Mouse (Mus musculus): ENCODE data around the gene Psg21. TPM values are rescaled to one million over a fixed set of nuclear protein-coding genes. Genes with fewer than 3 reads are reported as not detected.
"Not testable (repeated sequence)": the region's sequence is repeated elsewhere in the genome, so short reads cannot be mapped to it uniquely, and the experiment has no call there.

Psg21 gene
- not detected in 2 replicates for polyA plus RNA-seq (2015; fragmentation: Nextera tagmentation; extraction: Ambion mirVana)

DNA sequence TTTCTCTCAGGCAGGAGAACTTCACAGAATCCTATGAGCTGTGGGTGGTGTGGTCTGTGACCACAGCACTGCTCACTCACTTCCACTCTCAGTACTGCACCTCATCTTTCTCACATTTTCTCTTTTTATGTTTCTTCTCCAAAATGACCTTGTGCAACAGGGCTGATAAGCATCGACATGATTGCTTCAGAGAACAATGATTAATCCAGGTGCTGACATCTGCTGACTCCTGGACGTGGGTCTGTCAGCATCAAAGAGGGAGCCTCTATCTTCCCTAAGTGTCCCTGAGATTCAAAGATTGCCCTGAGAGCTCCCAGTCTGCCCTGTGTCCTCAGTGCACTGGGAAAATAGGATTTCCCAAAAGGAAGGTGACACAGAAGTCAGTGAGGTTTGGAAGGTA, at the start of gene Psg21:
TSS of gene Psg21 (minus strand) at position 101 of the 400 bp plus-strand sequence.
- 55% methylated on average over 2 of the region's 2 CpGs for WGBS
- H3K27ac ChIP-seq (replicated peaks); H3K9ac ChIP-seq (replicated peaks); H3K36me3 ChIP-seq; ATAC-seq (replicated peaks); H3K4me3 ChIP-seq; H3K4me1 ChIP-seq; H3K4me2 ChIP-seq (replicated peaks); H3K27me3 ChIP-seq; H3K9me3 ChIP-seq: not testable (repeated sequence)

DNA sequence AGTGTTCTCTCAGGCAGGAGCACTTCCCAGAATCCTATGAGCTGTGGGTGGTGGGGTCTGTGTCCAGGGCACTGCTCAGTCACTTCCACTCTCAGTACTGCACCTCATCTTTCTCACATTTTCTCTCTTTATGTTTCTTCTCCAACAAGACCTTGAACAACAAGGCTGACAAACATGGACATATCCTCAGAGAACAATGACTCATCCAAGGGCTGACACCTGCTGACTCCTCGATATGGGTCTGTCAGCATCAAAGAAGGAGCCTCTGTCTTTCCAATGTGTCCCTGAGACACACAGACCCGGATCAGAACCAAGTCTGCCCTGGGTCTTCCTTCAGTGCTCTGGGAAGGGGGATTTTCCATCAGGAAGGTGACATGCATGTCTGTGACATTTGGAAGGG, 29.6 kb upstream of the Psg21 start, which contains the start of gene Psg20:
TSS of gene Psg20 (minus strand) at position 101 of the 400 bp plus-strand sequence.
- WGBS, result 73% methylated on average over 2 of the region's 2 CpGs

DNA sequence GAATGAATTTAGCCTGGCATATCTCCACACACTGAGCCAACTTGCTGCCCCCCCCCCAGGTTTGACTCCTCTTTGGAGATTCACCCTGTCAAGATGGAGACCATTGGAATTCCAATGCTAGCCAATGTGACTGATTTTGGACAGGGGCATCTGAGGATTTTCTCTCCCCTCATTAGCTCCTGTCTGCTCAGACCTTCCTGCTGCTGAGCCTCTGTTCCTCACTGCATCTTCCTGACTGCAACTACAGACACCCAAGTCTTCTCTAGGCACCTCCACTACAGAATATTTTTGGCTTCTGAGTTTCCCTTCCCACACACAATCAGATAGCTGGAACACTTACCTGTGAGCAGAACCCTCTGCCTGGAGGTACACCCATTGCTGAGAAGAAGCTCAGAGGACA, 29.1 kb upstream of the Psg21 start:
- Histone ChIP-seq H3K4me3 (no peak overlapping the region), H3K4me2 (replicated peaks) (no peak overlapping the region), H3K27me3 (no peaks in the 10 kb centered on the region), H3K9me3 (no peaks in the 10 kb centered on the region), H3K36me3 (no peaks in the 10 kb centered on the region), H3K27ac (replicated peaks) (no peak overlapping the region), H3K9ac (replicated peaks) (no peak overlapping the region), H3K4me1 (no peaks in the 10 kb centered on the region)
- ATAC-seq (replicated peaks), result no peak

More for the DNA sequence above, 29.6 kb upstream of the Psg21 start, which contains the start of gene Psg20:
- no peak within 1 kb of the TSS for H3K4me3 ChIP-seq
- H3K9me3 ChIP-seq, result no peaks in the 10 kb centered on the region
- no peaks in the 10 kb centered on the region for H3K27me3 ChIP-seq
- H3K4me2 ChIP-seq (replicated peaks), result no peak within 1 kb of the TSS
- H3K9ac ChIP-seq (replicated peaks), result no peak within 1 kb of the TSS
- no peak within 1 kb of the TSS for H3K27ac ChIP-seq (replicated peaks)
- H3K4me1 ChIP-seq, result no peaks in the 10 kb centered on the region
- ATAC-seq (replicated peaks), result no peak
- no peaks in the 10 kb centered on the region for H3K36me3 ChIP-seq

DNA sequence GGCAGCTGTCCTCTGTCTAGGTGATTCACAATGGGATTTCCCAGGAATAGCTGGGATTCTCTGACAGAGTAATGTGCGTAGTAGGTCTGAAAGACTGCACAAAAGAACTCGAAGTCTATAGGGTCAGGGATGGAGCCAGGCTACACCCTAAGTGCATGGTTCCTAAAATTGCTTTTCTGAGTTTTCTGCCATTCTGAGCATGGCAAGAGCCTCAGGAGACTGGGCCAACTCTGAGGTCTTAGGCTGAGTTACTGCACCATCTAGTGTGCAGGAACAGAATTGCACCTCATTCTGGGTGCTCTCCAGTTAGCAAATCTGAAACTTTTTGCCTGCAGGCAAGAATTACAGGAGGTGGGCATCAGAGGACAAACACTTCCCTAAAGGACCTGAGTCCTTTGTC, 23.2 kb upstream of the Psg21 start:
- H3K9ac ChIP-seq (replicated peaks), result no peak overlapping the region
- H3K9me3 ChIP-seq, result no peaks in the 10 kb centered on the region
- no peak overlapping the region for H3K27ac ChIP-seq (replicated peaks)
- no peaks in the 10 kb centered on the region for H3K27me3 ChIP-seq
- no peaks in the 10 kb centered on the region for H3K36me3 ChIP-seq
- 0 out of 2 replicates have a peak, but pooled peaks have one; percentile 8 for ATAC-seq (replicated peaks)
- WGBS, result 30% methylated on average over 2 of the region's 2 CpGs
- H3K4me3 ChIP-seq, result no peak overlapping the region
- H3K4me2 ChIP-seq (replicated peaks), result no peak overlapping the region
- no peaks in the 10 kb centered on the region for H3K4me1 ChIP-seq

DNA sequence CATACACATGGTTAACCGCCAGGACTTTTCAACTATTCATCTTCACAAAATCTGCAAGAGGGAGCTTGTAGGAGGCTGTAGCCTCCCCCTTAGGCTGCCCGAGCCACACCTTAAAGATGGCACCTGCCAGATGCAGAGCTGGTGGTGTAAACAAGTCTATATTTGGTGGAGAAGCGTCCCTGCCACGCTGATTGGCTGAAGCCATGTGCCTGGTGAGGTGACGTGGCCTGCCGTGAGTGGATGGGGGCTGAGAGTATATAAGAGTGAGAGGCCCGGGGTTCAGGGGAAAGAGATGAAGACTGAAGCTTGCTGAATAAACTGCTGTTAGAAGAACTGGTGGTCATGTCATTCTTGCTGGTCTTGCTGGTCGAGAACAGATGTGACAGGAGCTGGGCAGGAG, 29.6 kb downstream of the Psg21 start:
- WGBS, result 84% methylated on average over 8 of the region's 8 CpGs
- not testable (repeated sequence) for H3K4me2 ChIP-seq (replicated peaks); H3K27ac ChIP-seq (replicated peaks); H3K4me3 ChIP-seq; H3K9ac ChIP-seq (replicated peaks); H3K27me3 ChIP-seq; H3K4me1 ChIP-seq; ATAC-seq (replicated peaks); H3K36me3 ChIP-seq; H3K9me3 ChIP-seq

DNA sequence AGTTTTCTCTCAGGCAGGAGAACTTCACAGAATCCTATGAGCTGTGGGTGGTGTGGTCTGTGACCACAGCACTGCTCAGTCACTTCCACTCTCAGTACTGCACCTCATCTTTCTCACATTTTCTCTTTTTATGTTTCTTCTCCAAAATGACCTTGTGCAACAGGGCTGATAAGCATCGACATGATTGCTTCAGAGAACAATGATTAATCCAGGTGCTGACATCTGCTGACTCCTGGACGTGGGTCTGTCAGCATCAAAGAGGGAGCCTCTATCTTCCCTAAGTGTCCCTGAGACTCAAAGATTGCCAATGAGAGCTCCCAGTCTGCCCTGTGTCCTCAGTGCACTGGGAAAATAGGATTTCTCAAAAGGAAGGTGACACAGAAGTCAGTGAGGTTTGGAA, 40.1 kb downstream of the Psg21 start, which contains the start of gene Psg23:
TSS of gene Psg23 (minus strand) at position 101 of the 400 bp plus-strand sequence.
- not testable (repeated sequence) for H3K27ac ChIP-seq (replicated peaks); H3K4me3 ChIP-seq; H3K9ac ChIP-seq (replicated peaks); H3K4me2 ChIP-seq (replicated peaks); H3K36me3 ChIP-seq; H3K27me3 ChIP-seq; ATAC-seq (replicated peaks); H3K9me3 ChIP-seq; H3K4me1 ChIP-seq
- WGBS, result 76% methylated on average over 2 of the region's 2 CpGs

Other genes with a start within 250 kb of the Psg21 start
- not detected in 2 replicates for gene Psg28, start 224.7 kb downstream of the Psg21 start, polyA plus RNA-seq (2015; fragmentation: Nextera tagmentation; extraction: Ambion mirVana)
- not detected in 2 replicates for gene Psg26, start 172.5 kb downstream of the Psg21 start, polyA plus RNA-seq (2015; fragmentation: Nextera tagmentation; extraction: Ambion mirVana)
- gene Psg25, start 124.5 kb downstream of the Psg21 start, polyA plus RNA-seq (2015; fragmentation: Nextera tagmentation; extraction: Ambion mirVana), result not detected in 2 replicates
- gene Psg27, start 89.4 kb downstream of the Psg21 start, polyA plus RNA-seq (2015; fragmentation: Nextera tagmentation; extraction: Ambion mirVana), result not detected in 2 replicates
- gene Psg23, start 40.2 kb downstream of the Psg21 start, polyA plus RNA-seq (2015; fragmentation: Nextera tagmentation; extraction: Ambion mirVana), result not detected in 2 replicates
- not detected in 2 replicates for gene Psg20, start 29.5 kb upstream of the Psg21 start, polyA plus RNA-seq (2015; fragmentation: Nextera tagmentation; extraction: Ambion mirVana)
- gene Psg22, start 61.4 kb upstream of the Psg21 start, polyA plus RNA-seq (2015; fragmentation: Nextera tagmentation; extraction: Ambion mirVana), result not detected in 2 replicates
- gene Psg19, start 141.8 kb upstream of the Psg21 start, polyA plus RNA-seq (2015; fragmentation: Nextera tagmentation; extraction: Ambion mirVana), result not detected in 2 replicates
- not detected in 2 replicates for gene Psg17, start 164.9 kb upstream of the Psg21 start, polyA plus RNA-seq (2015; fragmentation: Nextera tagmentation; extraction: Ambion mirVana)
- 0.13 and 0.29 TPM in 2 replicates for gene Mill2, start 183.2 kb upstream of the Psg21 start, polyA plus RNA-seq (2015; fragmentation: Nextera tagmentation; extraction: Ambion mirVana)
- 18.2 and 19.2 TPM in 2 replicates for gene Pglyrp1, start 214.6 kb upstream of the Psg21 start, polyA plus RNA-seq (2015; fragmentation: Nextera tagmentation; extraction: Ambion mirVana)

All from forebrain, embryonic 15.5 days (tissue).